Mouse (Mus musculus): ENCODE data around the gene 4921539E11Rik. TPM values are rescaled to one million over a fixed set of nuclear protein-coding genes. Genes with fewer than 3 reads are reported as not detected.
A peak's percentile ranks its signal among the peaks of the same experiment; 100 is the strongest.

4921539E11Rik gene
- not detected in 2 replicates for polyA plus RNA-seq (2014; fragmentation: Nextera tagmentation; extraction: Ambion mirVana)

DNA sequence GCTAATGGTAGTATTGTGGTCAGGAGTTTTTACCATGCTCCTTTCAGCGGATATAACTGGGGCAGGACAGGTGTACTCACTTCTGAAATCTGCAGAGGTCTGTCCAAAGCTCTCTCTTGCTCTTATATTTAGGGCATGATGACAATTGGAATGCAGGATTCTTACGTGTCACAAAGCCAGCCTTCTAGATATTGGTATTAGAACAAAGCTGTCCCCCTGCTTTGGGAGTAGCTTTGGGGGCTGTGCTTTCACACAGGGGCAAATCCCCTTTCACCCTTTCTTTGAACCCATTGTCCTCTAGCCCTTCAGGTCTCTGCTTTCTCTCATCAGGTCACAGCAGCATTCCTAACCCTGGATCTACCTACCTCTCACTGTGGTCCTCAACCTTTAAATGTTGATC, at the start of gene 4921539E11Rik:
TSS of gene 4921539E11Rik (minus strand) at position 101 of the 400 bp plus-strand sequence.
- no peak for DNase-seq (ENCODE audit: low spot score)
- no peaks in the 10 kb centered on the region for H3K27me3 ChIP-seq (replicated peaks; ENCODE audit: control insufficient read depth, insufficient read depth, low read length)
- WGBS = 67% methylated on average over 2 of the region's 2 CpGs
- ATAC-seq (ENCODE audit: low read depth) = no peak
- no peaks in the 10 kb centered on the region for H3K9me3 ChIP-seq (ENCODE audit: control insufficient read depth, low read length)
- H3K4me2 ChIP-seq (ENCODE audit: low read depth, low read length) = no peak within 1 kb of the TSS
- no peak within 1 kb of the TSS for H3K9ac ChIP-seq (ENCODE audit: low read depth, low read length)
- no peaks in the 10 kb centered on the region for H3K36me3 ChIP-seq (ENCODE audit: control insufficient read depth, insufficient read depth, low read length)
- no peak within 1 kb of the TSS for H3K27ac ChIP-seq (replicated peaks; ENCODE audit: low read depth, low read length)
- no peak within 1 kb of the TSS for H3K4me3 ChIP-seq (ENCODE audit: low read depth, low read length)
- no peaks in the 10 kb centered on the region for H3K4me1 ChIP-seq (ENCODE audit: control insufficient read depth, insufficient read depth, low read length)

GRCm38 (mm10) chr4:103335134-103335533, 44.5 kb upstream of the 4921539E11Rik start:
- no peak overlapping the region for H3K27ac ChIP-seq (replicated peaks; ENCODE audit: low read depth, low read length)
- ATAC-seq (ENCODE audit: low read depth) (no peak), DNase-seq (ENCODE audit: low spot score) (no peak)
- 75% methylated on average over 5 of the region's 5 CpGs for WGBS
- H3K9me3 ChIP-seq (ENCODE audit: control insufficient read depth, low read length) = no peaks in the 10 kb centered on the region
- no peak overlapping the region for H3K9ac ChIP-seq (ENCODE audit: low read depth, low read length)
- H3K4me1 ChIP-seq (ENCODE audit: control insufficient read depth, insufficient read depth, low read length) = no peaks in the 10 kb centered on the region
- no peaks in the 10 kb centered on the region for H3K27me3 ChIP-seq (replicated peaks; ENCODE audit: control insufficient read depth, insufficient read depth, low read length)
- no peak overlapping the region for H3K4me2 ChIP-seq (ENCODE audit: low read depth, low read length)
- H3K36me3 ChIP-seq (ENCODE audit: control insufficient read depth, insufficient read depth, low read length) = peaks cover 17% of the 10 kb centered on the region
- no peak overlapping the region for H3K4me3 ChIP-seq (ENCODE audit: low read depth, low read length)

- ATAC-seq (ENCODE audit: low read depth) = no peak
- Histone ChIP-seq H3K27ac (replicated peaks; ENCODE audit: low read depth, low read length) (no peak overlapping the region), H3K4me3 (ENCODE audit: low read depth, low read length) (no peak overlapping the region), H3K4me2 (ENCODE audit: low read depth, low read length) (no peak overlapping the region), H3K9me3 (ENCODE audit: control insufficient read depth, low read length) (no peaks in the 10 kb centered on the region), H3K4me1 (ENCODE audit: control insufficient read depth, insufficient read depth, low read length) (no peaks in the 10 kb centered on the region), H3K36me3 (ENCODE audit: control insufficient read depth, insufficient read depth, low read length) (peaks cover 17% of the 10 kb centered on the region), H3K9ac (ENCODE audit: low read depth, low read length) (no peak overlapping the region), H3K27me3 (replicated peaks; ENCODE audit: control insufficient read depth, insufficient read depth, low read length) (no peaks in the 10 kb centered on the region)
- WGBS = 73% methylated on average over 6 of the region's 6 CpGs
- DNase-seq (ENCODE audit: low spot score) = no peak
Measured at GRCm38 (mm10) chr4:103329348-103329747, 38.7 kb upstream of the 4921539E11Rik start.

DNA sequence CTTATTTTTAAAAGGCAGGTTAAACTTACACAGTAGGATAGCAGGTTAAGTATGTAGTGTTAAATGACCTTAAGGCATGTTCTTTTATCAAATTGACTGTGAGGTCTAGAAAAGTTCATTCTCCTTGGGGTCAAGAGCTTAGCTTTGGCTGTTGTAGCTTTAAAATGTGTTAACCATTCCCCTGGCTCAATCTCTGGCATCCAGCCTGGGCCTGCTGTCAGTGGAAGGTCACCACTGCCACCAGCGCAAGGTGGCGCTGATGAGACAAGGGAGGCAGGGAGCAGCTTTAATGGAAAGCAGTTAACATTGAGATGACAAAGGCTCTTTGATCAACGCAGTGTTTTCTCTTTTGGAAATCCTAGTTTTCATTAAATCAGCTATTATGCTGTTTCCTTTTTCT, 36.3 kb upstream of the 4921539E11Rik start:
- no peak for ATAC-seq (ENCODE audit: low read depth)
- no peak overlapping the region for H3K27ac ChIP-seq (replicated peaks; ENCODE audit: low read depth, low read length)
- no peaks in the 10 kb centered on the region for H3K4me1 ChIP-seq (ENCODE audit: control insufficient read depth, insufficient read depth, low read length)
- H3K36me3 ChIP-seq (ENCODE audit: control insufficient read depth, insufficient read depth, low read length) = peaks cover 7% of the 10 kb centered on the region
- H3K27me3 ChIP-seq (replicated peaks; ENCODE audit: control insufficient read depth, insufficient read depth, low read length) = no peaks in the 10 kb centered on the region
- no peak overlapping the region for H3K4me3 ChIP-seq (ENCODE audit: low read depth, low read length)
- WGBS = 66% methylated on average over 3 of the region's 3 CpGs
- no peaks in the 10 kb centered on the region for H3K9me3 ChIP-seq (ENCODE audit: control insufficient read depth, low read length)
- DNase-seq (ENCODE audit: low spot score) = no peak
- no peak overlapping the region for H3K9ac ChIP-seq (ENCODE audit: low read depth, low read length)
- H3K4me2 ChIP-seq (ENCODE audit: low read depth, low read length) = no peak overlapping the region

- H3K4me2 ChIP-seq (ENCODE audit: low read depth, low read length) = peak overlapping the region; percentile 4; the same call in 1 of the 2 replicates
- peak; percentile 62; the same call in 1 of the 2 replicates for ATAC-seq (ENCODE audit: low read depth)
Measured at GRCm38 (mm10) chr4:103324688-103325451, 34.2 kb upstream of the 4921539E11Rik start.

DNA sequence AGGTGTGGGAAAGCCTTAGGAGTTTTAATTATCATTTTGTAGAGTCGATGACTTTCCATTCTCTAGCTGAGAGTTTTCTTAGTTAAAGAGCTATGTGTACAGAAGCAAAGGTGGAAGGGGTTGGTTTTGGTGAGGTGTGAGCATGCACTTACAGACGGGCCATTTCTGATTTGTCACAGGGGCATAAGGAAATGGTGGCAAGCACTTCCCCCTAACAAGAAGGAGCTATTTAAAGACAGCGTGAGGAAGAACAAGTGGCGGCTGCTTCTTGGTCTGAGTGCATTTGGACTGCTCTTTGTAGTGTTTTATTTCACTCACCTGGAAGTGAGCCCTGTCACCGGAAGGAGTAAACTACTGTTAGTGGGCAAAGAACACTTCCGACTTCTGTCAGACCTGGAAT, 30.8 kb upstream of the 4921539E11Rik start:
- H3K4me2 ChIP-seq (ENCODE audit: low read depth, low read length) = no peak overlapping the region
- no peaks in the 10 kb centered on the region for H3K27me3 ChIP-seq (replicated peaks; ENCODE audit: control insufficient read depth, insufficient read depth, low read length)
- no peaks in the 10 kb centered on the region for H3K9me3 ChIP-seq (ENCODE audit: control insufficient read depth, low read length)
- H3K36me3 ChIP-seq (ENCODE audit: control insufficient read depth, insufficient read depth, low read length) = no peaks in the 10 kb centered on the region
- WGBS = 77% methylated on average over 6 of the region's 6 CpGs
- H3K27ac ChIP-seq (replicated peaks; ENCODE audit: low read depth, low read length) = no peak overlapping the region
- H3K4me3 ChIP-seq (ENCODE audit: low read depth, low read length) = no peak overlapping the region
- H3K9ac ChIP-seq (ENCODE audit: low read depth, low read length) = no peak overlapping the region
- no peak for DNase-seq (ENCODE audit: low spot score)
- no peaks in the 10 kb centered on the region for H3K4me1 ChIP-seq (ENCODE audit: control insufficient read depth, insufficient read depth, low read length)
- no peak for ATAC-seq (ENCODE audit: low read depth)

More at GRCm38 (mm10) chr4:103324688-103325451, 34.2 kb upstream of the 4921539E11Rik start:
- no peak overlapping the region for H3K9ac ChIP-seq (ENCODE audit: low read depth, low read length)
- 54% methylated on average over 17 of the region's 17 CpGs for WGBS
- no peaks in the 10 kb centered on the region for H3K4me1 ChIP-seq (ENCODE audit: control insufficient read depth, insufficient read depth, low read length)
- H3K27ac ChIP-seq (replicated peaks; ENCODE audit: low read depth, low read length) = no peak overlapping the region
- H3K27me3 ChIP-seq (replicated peaks; ENCODE audit: control insufficient read depth, insufficient read depth, low read length) = no peaks in the 10 kb centered on the region
- H3K36me3 ChIP-seq (ENCODE audit: control insufficient read depth, insufficient read depth, low read length) = no peaks in the 10 kb centered on the region
- no peaks in the 10 kb centered on the region for H3K9me3 ChIP-seq (ENCODE audit: control insufficient read depth, low read length)
- H3K4me3 ChIP-seq (ENCODE audit: low read depth, low read length) = no peak overlapping the region
- DNase-seq (ENCODE audit: low spot score) = peak; percentile 44

DNA sequence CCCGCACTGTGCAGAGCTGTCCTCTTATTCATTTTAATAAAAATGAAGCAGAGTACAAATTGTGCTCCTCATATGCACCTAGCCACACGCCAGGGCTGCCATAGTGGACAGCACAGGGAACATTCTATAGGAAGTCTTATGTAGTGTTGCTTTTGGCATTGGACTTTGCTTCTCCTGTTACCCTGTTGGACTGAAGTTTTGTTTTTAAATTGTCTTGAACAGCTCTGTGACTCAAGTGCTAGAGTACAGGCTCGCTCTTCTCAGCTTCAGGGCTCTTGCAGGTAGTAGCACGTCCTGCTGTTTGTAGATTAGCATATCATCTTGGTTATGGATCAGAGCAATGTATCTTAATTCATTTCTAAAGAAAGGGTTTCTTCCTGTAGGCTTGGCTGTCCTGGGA, 25.2 kb upstream of the 4921539E11Rik start:
- no peak overlapping the region for H3K4me3 ChIP-seq (ENCODE audit: low read depth, low read length)
- WGBS = 75% methylated on average over 4 of the region's 4 CpGs
- H3K9ac ChIP-seq (ENCODE audit: low read depth, low read length) = no peak overlapping the region
- no peaks in the 10 kb centered on the region for H3K9me3 ChIP-seq (ENCODE audit: control insufficient read depth, low read length)
- no peak overlapping the region for H3K27ac ChIP-seq (replicated peaks; ENCODE audit: low read depth, low read length)
- no peaks in the 10 kb centered on the region for H3K27me3 ChIP-seq (replicated peaks; ENCODE audit: control insufficient read depth, insufficient read depth, low read length)
- DNase-seq (ENCODE audit: low spot score) = peak; percentile 20
- ATAC-seq (ENCODE audit: low read depth) = no peak
- no peaks in the 10 kb centered on the region for H3K36me3 ChIP-seq (ENCODE audit: control insufficient read depth, insufficient read depth, low read length)
- peaks cover 4% of the 10 kb centered on the region for H3K4me1 ChIP-seq (ENCODE audit: control insufficient read depth, insufficient read depth, low read length)
- H3K4me2 ChIP-seq (ENCODE audit: low read depth, low read length) = no peak overlapping the region

GRCm38 (mm10) chr4:103314526-103314910, 23.9 kb upstream of the 4921539E11Rik start:
- Histone ChIP-seq H3K36me3 (ENCODE audit: control insufficient read depth, insufficient read depth, low read length) (no peaks in the 10 kb centered on the region), H3K27me3 (replicated peaks; ENCODE audit: control insufficient read depth, insufficient read depth, low read length) (no peaks in the 10 kb centered on the region), H3K9me3 (ENCODE audit: control insufficient read depth, low read length) (no peaks in the 10 kb centered on the region), H3K27ac (replicated peaks; ENCODE audit: low read depth, low read length) (peak overlapping the region; percentile 97), H3K9ac (ENCODE audit: low read depth, low read length) (peak overlapping the region; percentile 84; the same call in 1 of the 2 replicates), H3K4me1 (ENCODE audit: control insufficient read depth, insufficient read depth, low read length) (peaks cover 4% of the 10 kb centered on the region), H3K4me2 (ENCODE audit: low read depth, low read length) (peak overlapping the region; percentile 55), H3K4me3 (ENCODE audit: low read depth, low read length) (peak overlapping the region; percentile 69)
- WGBS = 42% methylated on average over 3 of the region's 3 CpGs
- ATAC-seq (ENCODE audit: low read depth) = no peak
- DNase-seq (ENCODE audit: low spot score) = peak; percentile 7

Data from embryonic facial prominence, embryonic 14.5 days (tissue).